Mouse (Mus musculus): ENCODE measurements at regions not wholly inside any gene's neighbourhood (a gene's known extent, or its start where the extent isn't known, plus 50 kb on each side); places are given as distances from the start of the nearest gene placed in this dataset.
"Not testable (repeated sequence)": the region's sequence is repeated elsewhere in the genome, so short reads cannot be mapped to it uniquely, and the experiment has no call there.

- DNase-seq, result no peak
These were observed 66.9 kb downstream of the Twistnb start for GRCm38 (mm10) chr12:33496306-33496705.

DNA sequence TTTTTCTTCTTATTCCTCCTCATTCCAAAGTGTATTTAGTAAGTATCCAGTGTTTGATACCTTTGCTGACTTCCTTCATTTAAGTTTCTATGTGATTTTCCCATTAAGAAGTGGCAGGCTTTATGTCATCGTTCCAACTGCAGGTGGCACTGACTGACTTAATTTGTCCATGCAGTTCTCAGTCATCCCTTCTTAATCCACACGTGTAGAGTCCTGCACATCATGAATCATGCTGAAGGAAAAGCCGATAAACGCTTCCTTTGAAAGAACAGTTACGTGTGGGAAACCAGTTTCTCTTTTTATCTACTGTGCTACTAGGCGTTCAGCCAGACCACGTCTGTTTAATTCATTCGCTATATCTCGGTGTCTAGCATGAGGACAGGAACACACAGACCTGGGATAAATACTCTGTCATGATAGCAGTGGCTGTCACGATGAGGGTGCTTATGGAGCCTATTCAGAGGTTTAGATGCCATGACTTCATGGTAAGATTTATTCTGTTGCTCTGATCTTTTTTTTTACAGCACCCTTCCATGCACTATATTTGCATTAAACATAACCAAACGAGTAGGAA lies 68.0 kb downstream of the Twistnb start:
- no peak for DNase-seq

- DNase-seq, result no peak
These were observed 112.1 kb downstream of the Twistnb start for GRCm38 (mm10) chr12:33541566-33541965.

DNA sequence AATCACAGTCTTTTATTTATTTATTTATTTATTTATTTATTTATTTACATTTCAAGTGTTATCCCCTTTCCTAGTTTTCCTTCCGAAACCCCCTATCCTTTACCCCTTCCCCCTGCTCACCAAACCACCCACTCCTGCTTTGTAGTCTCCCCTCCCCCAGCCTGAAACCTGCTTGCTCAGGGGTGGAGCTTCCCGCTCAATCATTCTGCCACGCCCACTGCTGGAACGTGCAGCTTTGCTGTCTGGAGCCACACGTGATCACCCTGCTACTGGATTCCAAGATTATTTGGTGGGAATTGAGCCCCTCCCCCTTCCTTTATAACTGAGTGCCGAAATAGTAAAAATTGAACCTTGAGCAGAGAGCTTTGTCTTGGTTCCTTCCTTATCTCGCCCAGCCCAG lies 122.2 kb downstream of the Twistnb start:
- DNase-seq, result not testable (repeated sequence)

DNA sequence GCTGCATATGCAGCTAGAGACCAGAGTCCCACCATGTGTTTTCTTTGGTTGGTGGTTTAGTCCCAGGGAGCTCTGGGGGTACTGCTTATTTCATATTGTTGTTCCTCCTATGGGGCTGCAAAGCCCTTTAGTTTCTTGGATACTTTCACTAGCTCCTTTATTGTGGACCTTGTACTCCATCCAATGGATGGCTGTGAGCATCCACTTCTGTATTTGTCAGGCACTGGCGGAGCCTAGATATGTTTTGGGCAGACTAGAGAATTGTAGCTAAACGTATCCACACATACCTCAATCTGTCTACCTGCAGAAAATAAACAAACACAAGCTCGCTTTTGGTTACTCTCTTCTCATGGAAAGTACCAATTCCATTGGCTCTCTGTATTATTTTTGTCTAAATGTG lies 122.8 kb downstream of the Twistnb start:
- DNase-seq, result no peak

GRCm38 (mm10) chr12:33552651-33553050 lies 123.2 kb downstream of the Twistnb start:
- DNase-seq, result no peak

DNA sequence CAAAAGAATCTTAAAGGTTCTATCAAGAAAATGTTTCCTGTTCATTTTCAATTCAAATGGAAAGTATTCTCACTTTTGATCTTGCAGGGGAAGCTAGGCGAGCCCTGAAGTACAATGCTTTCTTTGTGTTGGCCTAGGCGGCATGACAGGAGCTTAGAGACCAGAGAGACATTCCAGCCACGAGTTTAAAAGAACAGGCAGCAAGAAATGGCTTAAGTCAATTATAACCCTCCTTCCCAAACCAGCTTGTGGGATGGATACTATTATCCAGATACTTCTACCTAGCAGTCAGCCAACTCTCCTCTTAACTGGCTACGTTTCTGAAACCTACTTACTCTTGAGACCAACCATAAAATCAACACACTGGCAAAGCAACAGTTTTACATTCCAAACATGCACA lies 124.3 kb downstream of the Twistnb start:
- DNase-seq, result no peak

GRCm38 (mm10) chr12:33561141-33561540 lies 131.7 kb downstream of the Twistnb start:
- no peak for DNase-seq

- no peak for DNase-seq
These were observed 148.5 kb downstream of the Twistnb start for GRCm38 (mm10) chr12:33577877-33578428.

- DNase-seq, result no peak
These were observed 151.4 kb downstream of the Twistnb start for GRCm38 (mm10) chr12:33580809-33581208.

DNA sequence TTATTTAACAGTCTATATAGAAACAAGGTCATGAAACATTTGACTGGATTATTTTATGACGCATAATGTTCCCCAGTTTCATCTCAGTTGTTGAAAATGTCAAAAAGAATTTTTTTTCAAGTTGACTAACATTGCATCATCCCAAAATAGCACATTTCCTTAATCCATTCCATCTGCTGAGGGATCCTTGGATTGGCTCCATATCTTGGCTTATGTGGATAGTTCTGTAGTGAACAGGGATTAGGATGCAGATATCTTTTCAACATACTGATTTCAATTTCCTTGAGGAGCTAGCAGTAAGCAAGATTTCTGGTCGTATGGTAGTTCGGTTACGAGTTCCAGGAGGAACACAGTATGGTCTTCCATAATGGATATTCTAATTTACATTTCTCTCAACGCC lies 161.6 kb downstream of the Twistnb start:
- DNase-seq, result no peak

DNA sequence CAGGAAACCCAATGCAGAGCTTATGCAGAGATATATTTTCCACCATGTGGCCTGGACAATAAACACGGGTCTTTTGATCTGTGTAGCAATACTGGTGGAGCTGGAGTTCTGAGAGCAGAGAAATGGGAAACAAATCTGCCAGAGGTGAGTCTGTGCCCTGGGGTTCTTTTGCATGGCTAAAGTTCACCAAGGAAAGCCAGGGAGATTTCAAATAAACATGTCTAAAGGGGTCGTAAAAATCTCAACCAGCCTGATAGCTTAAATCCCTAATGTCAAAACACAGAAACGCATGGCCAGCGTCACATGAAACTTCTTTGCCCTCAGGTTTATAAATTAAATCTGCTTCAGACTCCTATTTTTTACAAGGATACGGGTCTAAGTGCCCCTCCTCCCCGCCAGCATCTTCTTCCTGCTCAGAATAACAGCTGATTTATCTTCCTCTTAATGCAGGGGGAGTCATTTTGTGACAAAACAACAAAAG lies 163.0 kb downstream of the Twistnb start:
- no peak for DNase-seq

DNA sequence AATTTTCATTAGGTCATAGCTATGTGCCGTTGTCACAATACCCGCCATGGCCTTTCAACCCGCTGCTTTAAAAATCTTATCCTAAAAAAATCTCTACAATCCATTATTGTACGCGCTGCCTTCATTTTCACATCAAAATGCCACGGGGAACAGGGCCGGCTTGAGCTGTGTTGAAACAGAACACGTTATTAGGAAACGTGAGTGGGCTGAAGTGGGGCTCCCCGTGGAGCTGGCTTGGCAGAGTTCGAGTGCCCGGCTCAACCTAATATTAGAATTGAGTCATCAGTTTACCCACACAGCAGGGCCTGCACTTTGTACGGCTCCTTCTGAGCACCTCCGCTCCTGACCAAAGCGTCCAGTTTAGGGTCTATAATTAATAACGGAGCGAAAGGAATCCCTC lies 163.5 kb downstream of the Twistnb start:
- peak; percentile 3 for DNase-seq

GRCm38 (mm10) chr12:33593685-33594084 lies 164.2 kb downstream of the Twistnb start:
- no peak for DNase-seq

DNA sequence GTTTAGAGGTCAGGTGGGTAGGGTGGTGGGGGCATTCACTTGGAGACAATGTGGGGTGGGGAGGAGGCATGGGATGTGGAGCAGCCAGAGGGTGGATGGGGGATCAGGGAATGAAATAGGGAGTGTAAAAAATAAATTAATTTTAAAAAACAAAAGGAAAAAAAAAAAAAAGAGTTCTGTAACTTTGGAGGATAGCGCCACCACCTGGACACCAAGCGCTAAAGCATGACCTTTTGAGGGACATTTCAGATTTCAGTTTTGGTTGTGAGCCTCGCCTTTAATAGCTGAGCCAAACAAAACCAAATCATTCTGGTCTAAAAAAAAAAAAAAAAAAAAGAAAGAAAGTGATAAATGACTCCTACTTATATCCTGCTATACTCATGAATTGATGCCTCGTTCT lies 176.0 kb downstream of the Twistnb start:
- DNase-seq, result no peak

DNA sequence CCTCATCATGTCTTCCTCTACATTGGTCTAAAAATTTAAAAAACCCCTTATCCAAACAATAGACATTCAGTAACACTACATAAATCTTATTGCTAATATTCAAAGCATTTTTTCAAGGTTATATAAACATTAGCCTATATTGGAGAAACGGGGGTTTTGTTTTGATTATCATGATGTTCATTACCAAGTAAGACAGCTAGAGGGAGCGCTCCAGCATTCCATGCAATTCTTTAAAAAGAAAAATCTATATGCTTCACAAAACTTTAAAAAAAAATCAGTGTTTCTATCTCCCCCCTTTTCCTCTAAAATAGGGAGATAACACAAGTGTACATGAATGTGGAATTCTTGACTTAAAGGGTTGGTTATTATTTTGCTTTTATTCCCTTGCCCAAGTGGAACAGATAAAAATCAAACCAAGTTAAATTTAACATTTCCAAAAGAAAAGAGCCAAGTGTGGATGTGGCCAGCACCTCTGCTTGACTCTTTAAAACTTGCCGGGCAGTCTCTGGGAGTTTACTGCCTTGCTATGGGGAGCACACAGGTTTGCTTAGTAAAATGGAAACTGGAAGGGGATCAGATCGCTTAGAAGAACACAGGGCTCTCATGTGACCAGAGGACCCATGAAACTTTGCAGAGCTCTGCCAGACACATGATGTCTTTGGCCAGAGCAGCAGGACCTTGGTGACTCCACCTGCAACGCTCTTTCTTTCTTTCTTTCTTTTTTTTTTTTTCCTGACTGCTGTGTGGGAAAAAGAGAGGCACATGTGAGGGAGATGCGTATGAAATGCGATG lies 178.6 kb downstream of the Twistnb start:
- no peak for DNase-seq

DNA sequence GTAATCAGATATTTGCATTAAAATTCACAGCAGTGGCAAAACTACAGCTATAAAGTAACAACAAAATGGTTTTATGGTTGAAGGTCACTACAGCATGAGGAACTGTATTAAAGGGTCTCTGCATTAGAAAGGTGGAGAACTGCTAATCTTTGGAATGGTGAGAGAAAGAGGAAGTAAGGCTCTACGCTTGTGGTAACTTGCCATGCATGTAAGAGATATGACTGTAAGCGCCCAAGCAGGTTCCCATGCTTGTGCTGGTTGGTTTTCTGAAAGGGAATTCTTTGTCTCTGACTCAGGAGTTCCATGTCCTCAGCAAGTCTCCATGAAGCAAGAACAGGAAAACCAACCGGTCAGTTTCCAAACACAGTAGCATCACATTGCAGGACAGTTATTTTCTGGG lies 182.9 kb downstream of the Twistnb start:
- no peak for DNase-seq

- DNase-seq, result no peak
These were observed 191.0 kb downstream of the Twistnb start for GRCm38 (mm10) chr12:33620391-33620790.

- DNase-seq, result no peak
These were observed 196.9 kb downstream of the Twistnb start for GRCm38 (mm10) chr12:33626092-33626882.

DNA sequence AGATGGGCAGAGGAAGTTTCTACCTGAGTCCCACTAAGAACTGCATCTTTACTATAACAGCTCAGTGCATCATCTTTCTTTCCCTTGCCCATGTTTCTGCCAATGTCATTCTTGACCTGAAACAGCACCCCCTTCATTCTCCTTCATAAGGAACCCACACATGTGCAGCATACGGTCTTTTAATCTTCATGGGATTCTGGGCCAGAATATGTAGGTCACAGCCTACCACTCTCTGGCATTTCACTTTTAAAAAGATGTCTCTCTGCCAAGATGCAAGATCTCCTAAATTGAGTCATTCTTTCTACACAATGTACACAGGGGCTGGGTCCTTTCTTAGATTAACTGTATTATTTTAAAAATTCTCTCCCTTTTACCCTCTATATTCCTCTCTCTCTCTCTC lies 223.2 kb downstream of the Twistnb start:
- DNase-seq, result no peak

DNA sequence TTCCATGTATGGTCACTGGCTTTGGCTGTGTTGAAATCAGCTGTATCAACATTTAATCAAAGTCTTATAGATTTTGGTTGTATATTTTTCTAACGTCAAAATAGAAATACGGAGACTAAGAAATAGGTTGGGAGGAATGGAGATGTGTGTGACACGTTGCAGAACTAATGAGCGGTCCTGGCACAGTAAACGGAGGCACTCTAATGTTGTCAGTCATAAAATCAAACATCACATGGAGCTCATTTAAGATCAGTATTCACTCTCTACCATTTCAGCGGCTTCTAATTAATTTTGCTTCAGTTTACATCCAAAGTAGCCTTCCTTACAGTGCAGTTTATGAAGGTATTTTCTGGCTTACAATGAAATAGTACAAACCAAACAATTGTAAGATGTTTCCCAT lies 246.1 kb downstream of the Twistnb start:
- no peak for DNase-seq

- no peak for DNase-seq
These were observed 235.4 kb upstream of the Ferd3l start for GRCm38 (mm10) chr12:33692870-33693269.

DNA sequence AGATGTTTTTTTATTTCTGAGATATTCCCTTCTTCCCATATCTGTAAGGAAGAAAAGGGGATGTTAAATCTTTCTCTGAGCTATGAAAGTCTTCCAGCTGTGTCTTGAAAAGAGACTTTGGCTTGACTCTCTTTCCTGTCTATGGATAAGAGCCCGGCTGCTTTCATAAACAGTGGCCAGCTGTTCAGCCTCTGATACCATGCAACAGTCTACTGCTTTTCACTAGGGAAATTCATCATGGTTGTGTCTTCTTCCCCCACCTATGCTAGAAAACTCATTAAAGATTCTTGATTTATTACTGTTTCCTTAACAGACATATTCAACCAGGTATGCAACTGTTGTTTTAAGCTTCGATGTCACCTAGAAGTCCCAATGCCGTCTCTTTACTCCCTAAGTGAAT lies 213.8 kb upstream of the Ferd3l start:
- no peak for DNase-seq

GRCm38 (mm10) chr12:33715997-33716396 lies 212.2 kb upstream of the Ferd3l start:
- no peak for DNase-seq

Data from cerebellum, adult 8-10 months (tissue).